Mouse (Mus musculus) activated CD4-positive, CD25-positive, alpha-beta regulatory T cell, adult 9 weeks (primary cell): ENCODE data around the gene Cyp4f17. TPM values are rescaled to one million over a fixed set of nuclear protein-coding genes. Genes with fewer than 3 reads are reported as not detected.

Source experiments
- polyA plus RNA-seq: library from polyadenylated mRNA; unstranded; fragments of 100-300 nt; shearing (Covaris generic); gene quantifications from one replicate; pipeline ENCODE4 v1.2.1, GENCODE M21; 2017

Cyp4f17 gene
- 5.2 TPM for polyA plus RNA-seq

GRCm38 (mm10) chr17:32505851-32506728 lies at the start of gene Cyp4f17:
Gene Cyp4f17 (plus strand): TSS chr17:32506050.

GRCm38 (mm10) chr17:32536051-32536866 lies 30.4 kb downstream of the Cyp4f17 start, which contains the start of gene Cyp4f16:
Gene Cyp4f16 (plus strand): TSS chr17:32536558.

Other genes with a start within 250 kb of the Cyp4f17 start
- gene Brd4, start 221.3 kb upstream of the Cyp4f17 start, polyA plus RNA-seq = 51.6 TPM
- 239 TPM for gene Akap8, start 184.8 kb upstream of the Cyp4f17 start, polyA plus RNA-seq
- 247 TPM for gene Akap8l, start 155.4 kb upstream of the Cyp4f17 start, polyA plus RNA-seq
- gene Wiz, start 116.6 kb upstream of the Cyp4f17 start, polyA plus RNA-seq = 20.7 TPM
- 132 TPM for gene Rasal3, start 102.5 kb upstream of the Cyp4f17 start, polyA plus RNA-seq
- 104 TPM for gene Pglyrp2, start 81.9 kb upstream of the Cyp4f17 start, polyA plus RNA-seq
- gene Cyp4f39, start 53.3 kb upstream of the Cyp4f17 start, polyA plus RNA-seq = 1.5 TPM
- gene Cyp4f16, start 30.5 kb downstream of the Cyp4f17 start, polyA plus RNA-seq = 9.2 TPM
- gene Cyp4f37, start 115.3 kb downstream of the Cyp4f17 start, polyA plus RNA-seq = not detected
- gene Cyp4f40, start 152.8 kb downstream of the Cyp4f17 start, polyA plus RNA-seq = not detected
- not detected for gene Cyp4f15, start 179.6 kb downstream of the Cyp4f17 start, polyA plus RNA-seq